Mouse (Mus musculus) heart, embryonic 13.5 days (tissue): ENCODE results near the gene Vpreb3. TPM values are rescaled to one million over a fixed set of nuclear protein-coding genes. Genes with fewer than 3 reads are reported as not detected.
"Not testable (repeated sequence)": the region's sequence is repeated elsewhere in the genome, so short reads cannot be mapped to it uniquely, and the experiment has no call there.

Experiments
- ATAC-seq: fragments of 200-750 bp; cut with Nextera tagmentation; 2 replicates; pipeline ENCODE4 v1.8.0; 2017; ENCODE audit warnings: moderate TSS enrichment; ENCODE audit not compliant: insufficient number of reproducible peaks, low FRiP score, low TSS enrichment; ENCODE audit errors: extremely low read depth
- H3K27ac ChIP-seq: fragments of 300-500 bp; sonication (generic); replicated peaks from 2 replicates; pipeline ENCODE4 v1.5.1; 2015; ENCODE audit warnings: moderate library complexity, mild to moderate bottlenecking, inconsistent platforms
- H3K27me3 ChIP-seq: fragments of 300-500 bp; sonication (generic); replicated peaks from 2 replicates; pipeline ENCODE4 v1.6.1; 2015; ENCODE audit warnings: mild to moderate bottlenecking, inconsistent platforms
- H3K36me3 ChIP-seq: fragments of 300-500 bp; sonication (generic); 2 replicates; pipeline ENCODE4 v1.6.1; 2015; ENCODE audit warnings: mild to moderate bottlenecking, inconsistent platforms
- H3K4me1 ChIP-seq: fragments of 300-500 bp; sonication (generic); 2 replicates; pipeline ENCODE4 v1.6.1; 2015; ENCODE audit warnings: inconsistent platforms
- H3K4me2 ChIP-seq: fragments of 300-500 bp; sonication (generic); 2 replicates; pipeline ENCODE4 v1.6.1; 2015; ENCODE audit warnings: inconsistent platforms, mild to moderate bottlenecking, moderate library complexity
- H3K4me3 ChIP-seq: fragments of 300-500 bp; sonication (generic); 2 replicates; pipeline ENCODE4 v1.5.1; 2015; ENCODE audit warnings: moderate library complexity, mild to moderate bottlenecking, inconsistent platforms
- H3K9ac ChIP-seq: fragments of 300-500 bp; sonication (generic); 2 replicates; pipeline ENCODE4 v1.6.1; 2015; ENCODE audit warnings: inconsistent platforms, mild to moderate bottlenecking, moderate library complexity
- H3K9me3 ChIP-seq: fragments of 300-500 bp; sonication (generic); 2 replicates; pipeline ENCODE4 v1.6.1; 2016; ENCODE audit warnings: inconsistent platforms
- WGBS: fragments of 180-500 bp; shearing (Covaris S2); methylation state at CpG from one replicate; pipeline ENCODE4 v1.1.7; 2015; ENCODE audit warnings: mixed read lengths; 5-methylcytosine and 5-hydroxymethylcytosine counted together
- polyA plus RNA-seq: library from polyadenylated mRNA; unstranded; fragments of >200 nt; fragmentation: Nextera tagmentation; extraction: Ambion mirVana; gene quantifications from 2 replicates; pipeline ENCODE4 v1.2.1, GENCODE M21; 2015

The Vpreb3 gene
- polyA plus RNA-seq, 1 experiment from 2014 or later, result 0.41 TPM

DNA sequence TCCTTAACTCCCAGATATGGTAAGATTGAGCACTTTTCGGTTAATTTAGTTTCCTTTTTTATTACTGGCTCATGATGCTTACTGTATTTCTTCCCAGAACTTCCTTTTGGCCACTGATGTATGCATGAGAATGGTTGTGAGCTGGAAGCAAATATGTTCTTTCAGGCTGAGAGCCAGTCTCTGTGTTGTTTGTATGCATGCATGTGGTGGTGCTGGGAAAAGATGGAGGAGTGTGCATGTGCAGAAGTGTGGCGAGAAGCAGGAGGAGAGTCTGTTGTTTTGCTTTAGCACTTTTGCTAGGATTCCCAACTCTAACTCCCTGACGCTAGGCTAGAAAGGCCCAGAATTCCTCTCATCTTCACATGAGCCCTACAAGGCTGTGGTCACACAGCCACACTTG is 36.6 kb downstream of the Vpreb3 start:
- Histone ChIP-seq H3K27me3 (no peaks in the 10 kb centered on the region), H3K27ac (no peak overlapping the region), H3K4me3 (no peak overlapping the region), H3K9ac (no peak overlapping the region), H3K4me2 (no peak overlapping the region), H3K36me3 (no peaks in the 10 kb centered on the region), H3K9me3 (no peaks in the 10 kb centered on the region), H3K4me1 (no peaks in the 10 kb centered on the region)
- 79% methylated on average over 3 of the region's 3 CpGs for WGBS
- ATAC-seq, result no peak

DNA sequence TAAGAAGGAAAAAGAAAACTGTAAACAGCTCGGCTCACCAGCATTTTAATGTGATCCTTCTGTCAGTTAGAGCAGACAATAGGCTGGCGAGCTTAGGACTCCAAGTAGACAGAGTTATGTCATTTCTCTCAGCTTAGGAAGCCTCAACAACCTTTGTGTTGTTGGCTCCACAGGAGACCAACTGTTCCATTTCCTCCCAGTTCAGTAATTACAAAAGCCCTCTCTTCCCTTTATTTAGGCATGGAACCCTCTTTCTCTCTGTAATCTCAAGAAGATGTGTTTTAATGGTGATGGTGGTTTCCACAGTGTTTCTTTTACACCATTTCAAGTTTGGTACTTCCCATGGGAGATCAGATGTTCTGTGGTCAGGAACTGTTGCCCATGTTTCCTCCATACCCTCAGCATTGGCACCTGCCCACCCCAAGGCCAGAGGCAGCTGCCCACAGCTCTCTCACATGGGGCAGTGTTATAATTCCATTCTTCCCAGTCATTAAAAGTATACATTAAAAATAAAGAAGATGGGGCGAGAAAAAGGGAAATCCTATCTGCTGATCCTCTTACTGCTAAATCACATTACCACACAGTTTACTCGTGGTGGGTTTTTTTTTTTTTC is 47.7 kb downstream of the Vpreb3 start:
- Histone ChIP-seq H3K27ac (no peak overlapping the region), H3K4me1 (no peaks in the 10 kb centered on the region), H3K4me3 (no peak overlapping the region), H3K36me3 (no peaks in the 10 kb centered on the region), H3K27me3 (no peaks in the 10 kb centered on the region), H3K4me2 (no peak overlapping the region), H3K9ac (no peak overlapping the region), H3K9me3 (no peaks in the 10 kb centered on the region)
- WGBS, result 78% methylated on average over 4 of the region's 4 CpGs
- no peak for ATAC-seq

DNA sequence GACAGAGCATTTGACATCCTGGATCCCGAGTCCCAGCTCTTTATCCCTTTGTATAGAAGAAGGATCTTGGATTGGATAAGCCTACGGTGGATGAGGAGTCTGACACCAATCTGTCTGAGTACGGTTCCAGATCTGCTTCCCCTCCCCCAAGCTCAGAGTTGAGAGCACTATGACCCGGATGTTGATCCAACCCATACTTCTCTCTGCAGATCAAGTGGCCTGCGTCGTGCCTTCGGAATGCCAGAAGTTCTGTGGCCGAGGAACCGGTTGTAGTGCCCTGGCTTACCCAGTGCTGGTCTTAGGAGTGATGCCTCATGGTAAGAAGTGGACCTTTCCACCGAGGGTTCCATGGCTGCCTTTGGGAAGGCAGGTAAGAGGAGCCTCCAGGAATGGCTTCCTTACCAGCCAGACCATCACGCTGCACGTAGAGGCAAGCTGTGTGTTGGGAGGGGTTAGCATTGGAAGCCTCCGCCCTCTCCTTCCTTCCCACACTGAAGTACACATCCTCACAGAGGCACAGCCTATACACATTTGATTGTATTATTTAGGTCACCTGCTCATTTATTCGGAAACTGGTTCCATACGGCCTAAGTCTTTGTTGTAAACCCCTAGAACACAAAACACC is 50.9 kb downstream of the Vpreb3 start:
- no peak for ATAC-seq
- no peaks in the 10 kb centered on the region for H3K4me1 ChIP-seq
- H3K4me3 ChIP-seq, result no peak overlapping the region
- WGBS, result 80% methylated on average over 15 of the region's 15 CpGs
- H3K36me3 ChIP-seq, result no peaks in the 10 kb centered on the region
- H3K9ac ChIP-seq, result no peak overlapping the region
- H3K27ac ChIP-seq, result no peak overlapping the region
- no peaks in the 10 kb centered on the region for H3K9me3 ChIP-seq
- no peaks in the 10 kb centered on the region for H3K27me3 ChIP-seq
- H3K4me2 ChIP-seq, result no peak overlapping the region

GRCm38 (mm10) chr10:75994531-75995210 is 51.8 kb downstream of the Vpreb3 start:
- H3K4me2 ChIP-seq, H3K36me3 ChIP-seq, H3K9ac ChIP-seq, ATAC-seq, H3K27me3 ChIP-seq, H3K4me3 ChIP-seq, H3K4me1 ChIP-seq, H3K27ac ChIP-seq, H3K9me3 ChIP-seq: not testable (repeated sequence)
- WGBS, result 65% methylated on average over 13 of the region's 13 CpGs

- H3K36me3 ChIP-seq, result no peaks in the 10 kb centered on the region
- no peak overlapping the region for H3K27ac ChIP-seq
- H3K4me3 ChIP-seq, result no peak overlapping the region
- no peak overlapping the region for H3K4me2 ChIP-seq
- H3K4me1 ChIP-seq, result no peaks in the 10 kb centered on the region
- 74% methylated on average over 11 of the region's 11 CpGs for WGBS
- no peak overlapping the region for H3K9ac ChIP-seq
- ATAC-seq, result no peak
- H3K27me3 ChIP-seq, result no peaks in the 10 kb centered on the region
- no peaks in the 10 kb centered on the region for H3K9me3 ChIP-seq
These were observed 52.6 kb downstream of the Vpreb3 start for GRCm38 (mm10) chr10:75995463-75995862.

- Histone ChIP-seq H3K9me3 (no peaks in the 10 kb centered on the region), H3K9ac (no peak overlapping the region), H3K36me3 (no peaks in the 10 kb centered on the region), H3K27ac (no peak overlapping the region), H3K27me3 (no peaks in the 10 kb centered on the region), H3K4me1 (peaks cover 2% of the 10 kb centered on the region), H3K4me3 (no peak overlapping the region), H3K4me2 (no peak overlapping the region)
- no peak for ATAC-seq
- 45% methylated on average over 3 of the region's 3 CpGs for WGBS
These were observed 53.5 kb downstream of the Vpreb3 start for GRCm38 (mm10) chr10:75996315-75996714.

Other genes with a start within 250 kb of the Vpreb3 start
- 21.5 and 24.3 TPM in 2 replicates for gene Cabin1, start 178.7 kb upstream of the Vpreb3 start, polyA plus RNA-seq
- gene Ddt, start 169.6 kb upstream of the Vpreb3 start, polyA plus RNA-seq, result 30.8 and 38.9 TPM in 2 replicates
- not detected in 2 replicates for gene Gm20441, start 162.1 kb upstream of the Vpreb3 start, polyA plus RNA-seq
- gene Gstt3, start 161.6 kb upstream of the Vpreb3 start, polyA plus RNA-seq, result 3.2 and 4.1 TPM in 2 replicates
- 5.3 and 7.1 TPM in 2 replicates for gene Gstt1, start 144.5 kb upstream of the Vpreb3 start, polyA plus RNA-seq
- gene Gstt4, start 120.5 kb upstream of the Vpreb3 start, polyA plus RNA-seq, result not detected in 2 replicates
- 9.5 and 13.0 TPM in 2 replicates for gene Gstt2, start 105.6 kb upstream of the Vpreb3 start, polyA plus RNA-seq
- 2,411 and 2,681 TPM in 2 replicates for gene Mif, start 82.8 kb upstream of the Vpreb3 start, polyA plus RNA-seq
- gene Derl3, start 49.6 kb upstream of the Vpreb3 start, polyA plus RNA-seq, result 2.4 TPM in 2 replicates
- 118 and 125 TPM in 2 replicates for gene Smarcb1, start 21.4 kb upstream of the Vpreb3 start, polyA plus RNA-seq
- gene Chchd10, start 9.9 kb upstream of the Vpreb3 start, polyA plus RNA-seq, result 463 and 524 TPM in 2 replicates
- 28.6 and 30.7 TPM in 2 replicates for gene Mmp11, start 6.6 kb upstream of the Vpreb3 start, polyA plus RNA-seq
- 0.99 and 1.8 TPM in 2 replicates for gene Gm867, start 2.4 kb upstream of the Vpreb3 start, polyA plus RNA-seq
- not detected in 2 replicates for gene Gm5134, start 11.5 kb downstream of the Vpreb3 start, polyA plus RNA-seq
- gene Zfp280b, start 89.6 kb downstream of the Vpreb3 start, polyA plus RNA-seq, result 12.2 and 12.5 TPM in 2 replicates
- gene Slc5a4b, start 167.9 kb downstream of the Vpreb3 start, polyA plus RNA-seq, result not detected in 2 replicates
- not detected in 2 replicates for gene Slc5a4a, start 204.4 kb downstream of the Vpreb3 start, polyA plus RNA-seq